Mouse (Mus musculus): Measurements from ENCODE around the gene Dtx3.

The Dtx3 gene

DNA sequence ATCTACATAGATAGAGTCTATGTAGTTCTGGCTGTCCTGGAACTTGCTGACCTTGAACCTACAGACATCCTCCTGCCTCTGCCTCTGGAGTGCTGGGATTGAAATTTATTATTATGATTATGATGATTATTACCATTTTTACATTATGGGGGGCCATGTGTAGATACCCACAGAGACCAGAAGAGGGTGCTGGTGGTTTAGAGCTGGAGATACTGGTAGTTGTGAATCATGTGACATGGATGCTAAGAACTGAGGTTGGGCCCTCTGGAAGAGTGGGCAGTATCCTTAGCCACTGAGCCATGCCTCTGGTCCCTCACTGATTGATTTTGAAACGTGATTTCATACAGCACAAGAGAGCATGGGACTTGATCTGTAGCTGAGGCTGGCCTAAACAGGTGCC lies 9.1 kb downstream of the Dtx3 start:
- no peak for DNase-seq (ENCODE audit: low read depth, low spot score)

DNA sequence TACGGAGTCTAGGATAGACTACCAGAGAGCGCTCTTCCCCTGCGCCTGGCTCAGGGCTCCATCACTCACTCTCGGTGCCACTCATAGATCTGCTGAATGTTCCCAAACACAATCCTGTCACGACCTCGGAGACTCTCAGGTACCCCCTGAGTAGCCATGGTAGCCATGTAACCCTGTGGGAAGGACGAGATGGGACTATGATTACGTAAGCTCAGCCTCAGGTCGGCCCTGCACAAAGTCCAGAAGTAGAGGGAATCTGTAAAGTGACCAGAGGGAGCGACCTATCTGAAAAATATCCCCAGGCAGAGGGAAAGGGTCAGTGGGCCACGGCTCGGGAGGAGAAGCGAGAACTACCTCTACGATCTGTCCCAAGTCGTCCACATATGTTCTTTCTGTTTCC lies 10.0 kb downstream of the Dtx3 start:
- no peak for DNase-seq (ENCODE audit: low read depth, low spot score)

DNA sequence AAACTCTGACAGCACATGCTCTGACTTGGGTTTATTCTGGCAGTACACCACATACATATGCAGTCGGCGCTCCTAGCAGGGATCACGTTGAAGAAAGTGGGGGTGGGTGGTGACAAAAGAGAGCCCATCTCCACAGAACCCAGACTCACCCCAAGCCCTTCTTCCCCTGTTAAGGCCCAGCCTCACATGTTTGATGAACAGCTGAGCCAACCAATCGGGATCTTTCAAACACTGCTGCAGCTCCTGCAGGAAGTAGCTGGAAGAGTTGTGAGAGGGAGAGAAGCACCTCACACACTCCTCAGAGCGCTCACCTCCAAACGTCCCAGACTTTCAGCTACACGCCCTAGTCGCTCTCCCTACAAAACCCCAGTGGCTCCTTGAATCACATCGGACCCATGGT lies 10.4 kb downstream of the Dtx3 start:
- DNase-seq (ENCODE audit: low read depth, low spot score), result no peak

DNA sequence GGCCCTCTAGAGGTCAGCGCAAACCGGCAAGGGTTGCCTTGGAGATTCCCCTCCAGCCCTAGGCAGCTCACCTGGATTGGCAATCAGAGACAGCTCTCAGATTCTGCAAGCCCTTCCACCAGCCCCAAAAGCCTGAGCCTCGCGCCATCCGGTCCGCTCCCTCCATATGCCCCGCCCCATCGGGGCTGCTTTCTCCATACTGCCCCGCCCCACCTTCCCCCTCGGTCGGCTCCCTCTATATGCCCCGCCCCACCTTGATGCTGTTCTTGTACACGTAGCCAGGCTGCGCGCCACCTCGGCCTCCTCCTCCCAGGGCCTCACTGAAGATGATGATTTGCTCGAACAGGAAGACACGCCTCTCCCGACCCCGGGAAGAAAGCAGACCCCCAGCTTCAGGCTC lies 11.8 kb downstream of the Dtx3 start:
- DNase-seq (ENCODE audit: low read depth, low spot score), result no peak

DNA sequence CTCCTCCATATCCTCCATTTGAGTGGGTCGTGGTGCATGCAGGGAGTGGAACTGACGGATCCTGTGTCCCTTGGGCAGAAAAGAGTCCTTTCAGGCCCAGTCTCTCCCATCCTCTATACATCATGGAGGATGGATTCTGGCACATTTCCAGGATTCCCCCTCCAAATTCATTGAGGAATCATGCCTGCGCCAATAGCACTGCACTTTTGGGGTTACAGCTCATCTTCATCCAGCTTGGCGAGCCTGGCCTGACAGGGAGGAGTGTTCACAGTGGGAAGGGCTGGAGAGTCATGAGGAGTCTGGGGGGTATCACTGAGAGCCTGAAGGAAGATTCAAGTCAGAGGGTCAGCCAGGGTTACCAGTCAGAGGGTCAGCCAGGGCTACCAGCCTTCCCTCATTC lies 12.9 kb downstream of the Dtx3 start:
- no peak for DNase-seq (ENCODE audit: low read depth, low spot score)

DNA sequence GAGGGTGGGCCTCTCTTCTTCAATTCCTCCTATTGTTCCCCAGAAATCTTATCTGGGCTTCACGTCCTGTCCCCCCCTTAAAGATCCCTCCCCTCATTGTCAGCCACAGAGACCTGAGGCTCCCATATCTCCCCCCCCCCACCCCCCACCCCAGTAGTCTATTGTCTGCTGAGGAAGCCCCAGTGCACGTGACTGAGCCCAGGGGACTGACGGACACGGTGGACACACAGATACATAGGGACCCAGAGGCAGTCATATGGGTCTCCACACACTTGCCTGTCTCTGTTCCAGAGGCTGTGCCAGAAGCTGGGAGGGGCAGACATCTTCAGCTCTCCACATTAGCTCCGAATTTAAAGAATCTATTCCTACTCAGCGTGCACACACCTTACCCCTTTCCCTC lies 14.0 kb downstream of the Dtx3 start:
- no peak for DNase-seq (ENCODE audit: low read depth, low spot score)

DNA sequence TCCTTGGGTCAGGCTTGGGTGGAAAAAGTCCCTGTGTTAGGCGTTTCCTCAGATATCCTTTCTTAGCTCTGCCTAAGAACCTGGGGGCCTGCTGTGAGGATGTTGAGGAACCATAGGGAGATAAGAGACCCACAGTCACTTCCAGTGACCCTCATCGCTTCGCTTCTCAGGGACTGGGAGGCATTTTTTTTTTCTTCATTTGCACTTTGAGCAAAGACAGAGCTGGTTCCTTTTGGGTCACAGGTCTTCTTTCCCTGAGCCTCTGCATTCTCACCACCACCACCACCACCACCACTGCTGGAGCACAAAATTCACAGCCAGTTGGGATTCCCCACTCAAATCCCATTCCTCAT lies 14.9 kb downstream of the Dtx3 start:
- no peak for DNase-seq (ENCODE audit: low read depth, low spot score)

DNA sequence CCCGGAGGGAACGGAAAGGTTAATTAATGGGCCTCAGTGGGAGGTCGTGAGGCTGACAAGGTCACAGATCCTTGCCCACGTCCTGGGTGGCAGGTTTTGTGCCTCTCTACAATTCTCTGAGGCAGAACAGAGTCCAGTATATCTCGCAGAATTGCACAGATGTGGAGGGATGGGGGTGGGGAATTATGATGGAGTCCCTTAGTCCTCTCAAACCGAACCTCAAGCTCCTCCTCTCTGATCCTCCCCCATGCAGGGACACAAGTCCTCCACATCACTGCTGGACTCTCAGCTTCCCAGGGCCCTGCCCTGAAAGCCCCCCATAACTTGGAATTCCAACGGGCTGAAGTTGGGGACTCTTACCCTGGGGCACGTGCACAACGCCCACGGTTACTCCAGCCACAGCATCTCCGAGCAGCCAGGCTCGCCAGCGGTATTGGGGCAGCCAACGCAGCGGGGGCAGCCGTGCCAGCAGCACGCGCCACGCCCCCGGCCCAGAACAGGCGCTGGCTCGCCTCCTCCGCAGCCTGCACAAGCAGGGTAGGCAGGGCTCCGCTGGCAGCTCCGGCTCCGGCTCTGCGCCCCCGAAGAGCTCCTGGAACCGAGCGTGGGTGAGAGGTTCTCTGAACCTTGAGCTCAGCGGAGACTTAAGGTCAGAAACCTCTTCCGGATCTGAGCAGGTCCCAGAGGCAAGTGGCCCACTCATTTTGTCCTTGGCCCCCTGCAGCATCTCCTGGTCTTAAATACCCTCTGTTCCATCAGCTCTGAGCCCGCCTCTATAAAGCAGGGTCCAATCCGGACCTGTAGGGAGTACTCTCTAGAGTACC lies 15.4 kb downstream of the Dtx3 start, which contains the start of gene Slc26a10:
Gene Slc26a10 (minus strand): TSS at position 775 of the 824 bp plus-strand sequence.
- DNase-seq (ENCODE audit: low read depth, low spot score), result no peak

DNA sequence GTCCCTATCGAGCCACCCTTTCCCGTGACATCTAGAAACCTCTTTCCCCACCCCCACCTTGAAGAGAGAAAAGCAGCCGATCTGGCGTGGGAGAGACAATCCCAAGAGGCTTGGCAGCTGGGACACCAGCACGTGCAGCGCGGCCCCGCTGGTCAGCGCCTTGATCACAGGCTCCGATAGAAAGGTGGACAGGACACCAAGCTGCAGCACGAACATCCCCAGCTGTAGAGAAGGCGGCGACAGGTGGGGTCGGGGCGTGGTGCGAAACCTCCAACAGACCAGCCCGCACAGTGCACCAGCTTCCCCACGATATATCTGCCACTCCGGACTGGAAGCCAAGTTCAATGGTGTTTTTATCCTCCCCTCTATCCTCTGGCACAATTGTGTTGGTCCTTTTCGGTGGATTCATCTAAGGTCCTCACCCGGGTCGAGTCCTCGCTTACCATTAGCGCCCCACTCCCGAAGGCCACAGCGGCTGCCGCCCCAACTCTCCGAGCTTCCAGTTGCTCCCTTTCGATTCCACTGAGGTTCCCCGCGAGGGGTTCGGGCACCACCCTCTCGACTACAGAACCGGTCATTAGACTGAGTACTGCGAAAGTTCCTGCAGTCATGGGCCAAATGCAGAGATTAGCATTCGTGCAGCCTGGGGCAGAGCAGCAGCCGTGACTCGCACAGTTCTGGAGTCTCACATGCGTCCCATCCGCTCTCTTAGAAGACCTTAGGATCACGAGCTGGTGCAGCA lies 17.1 kb downstream of the Dtx3 start:
- no peak for DNase-seq (ENCODE audit: low read depth, low spot score)

DNA sequence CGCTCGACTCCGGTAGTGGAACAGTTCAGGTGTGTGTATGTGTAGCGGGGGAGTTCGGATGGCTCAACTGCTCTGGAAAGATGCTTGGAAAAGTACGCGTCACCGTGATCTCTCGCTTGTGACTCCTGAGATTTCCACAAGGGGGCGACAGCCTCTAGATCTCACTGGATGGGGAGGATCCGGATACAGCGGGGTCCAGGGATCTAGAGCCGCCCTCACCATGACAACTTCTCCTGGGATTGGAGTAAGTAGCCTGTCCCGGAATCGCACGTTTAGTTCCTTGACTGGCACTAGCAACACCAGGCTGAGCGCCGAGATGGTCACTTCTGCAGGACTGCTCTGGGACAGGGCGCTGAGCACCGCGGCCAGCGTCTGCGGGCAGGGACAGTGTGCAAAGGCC lies 17.8 kb downstream of the Dtx3 start:
- DNase-seq (ENCODE audit: low read depth, low spot score), result no peak

DNA sequence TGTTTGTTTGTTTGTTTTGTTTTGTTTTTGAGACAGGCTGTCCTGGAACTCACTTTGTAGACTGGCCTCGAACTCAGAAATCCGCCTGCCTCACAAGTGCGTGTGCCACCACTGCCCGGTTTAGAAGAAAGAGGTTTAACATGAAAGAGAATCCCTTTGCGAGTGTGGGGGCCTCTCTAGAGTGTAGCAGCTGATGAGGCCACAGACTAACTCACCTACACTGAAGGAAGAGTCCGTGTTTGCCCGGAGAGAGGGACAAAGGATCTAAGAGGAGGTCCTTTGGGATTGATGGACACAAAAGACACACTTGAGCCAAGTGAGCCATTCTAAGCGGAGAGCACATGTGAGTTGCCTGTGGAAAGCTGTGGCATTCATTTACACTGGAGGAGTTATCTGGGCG lies 18.3 kb downstream of the Dtx3 start:
- no peak for DNase-seq (ENCODE audit: low read depth, low spot score)

DNA sequence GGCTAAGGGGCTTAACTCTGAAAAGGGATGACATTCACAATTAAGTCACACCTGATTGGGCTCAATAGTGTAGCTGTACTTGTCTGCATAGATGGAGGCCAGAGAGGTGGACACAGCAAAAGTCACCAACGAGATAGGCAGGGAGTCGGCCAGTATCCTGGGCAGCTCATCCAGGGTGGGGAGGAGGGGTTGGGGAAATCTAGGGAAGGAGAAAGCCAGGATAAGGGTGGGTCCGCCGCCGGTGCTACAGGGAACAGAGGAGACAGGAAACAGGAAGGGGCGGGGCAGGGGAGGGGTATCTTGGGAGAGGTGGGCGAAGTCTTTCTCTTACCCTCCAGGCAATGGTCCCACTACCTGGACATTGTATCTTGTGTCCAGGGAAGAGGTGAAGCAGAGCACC lies 18.8 kb downstream of the Dtx3 start:
- no peak for DNase-seq (ENCODE audit: low read depth, low spot score)

DNA sequence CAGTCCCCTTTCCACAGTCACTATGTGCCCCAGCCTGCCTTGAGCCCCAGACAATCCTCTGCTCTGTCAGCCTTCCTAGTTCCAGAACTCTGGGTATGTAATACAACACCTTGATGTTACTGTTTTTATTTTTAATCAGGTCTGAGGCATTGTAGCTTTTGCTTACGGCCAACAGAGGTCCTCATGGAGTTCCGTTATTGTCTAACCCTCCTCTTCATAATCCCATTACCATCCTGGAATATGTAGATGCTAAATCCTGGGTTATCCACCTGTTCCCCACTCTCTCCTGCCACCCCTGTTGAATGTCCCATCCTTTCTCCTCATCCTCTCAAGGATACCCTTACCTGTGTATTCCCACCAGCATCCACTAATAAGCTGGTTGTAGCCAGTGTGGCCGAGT lies 19.3 kb downstream of the Dtx3 start:
- DNase-seq (ENCODE audit: low read depth, low spot score), result no peak

DNA sequence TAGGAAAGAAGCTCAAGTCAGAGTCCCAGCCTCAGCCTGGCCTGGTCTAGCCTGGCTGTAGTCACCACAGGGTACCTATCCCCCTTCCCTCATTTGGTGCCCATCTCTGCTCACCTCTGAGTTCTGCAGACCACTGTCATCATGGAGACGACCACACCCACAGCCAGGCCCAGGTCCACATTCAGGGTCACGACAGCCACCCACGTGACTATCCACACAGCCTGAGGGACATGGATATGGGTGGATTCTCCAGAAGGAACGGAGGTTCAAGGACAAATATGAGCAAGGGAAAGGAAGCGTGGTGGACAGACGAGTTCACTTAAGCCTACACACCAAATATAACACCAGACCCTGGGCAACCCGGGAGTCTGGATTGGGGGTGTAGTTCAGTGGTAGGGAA lies 21.4 kb downstream of the Dtx3 start:
- DNase-seq (ENCODE audit: low read depth, low spot score), result no peak

DNA sequence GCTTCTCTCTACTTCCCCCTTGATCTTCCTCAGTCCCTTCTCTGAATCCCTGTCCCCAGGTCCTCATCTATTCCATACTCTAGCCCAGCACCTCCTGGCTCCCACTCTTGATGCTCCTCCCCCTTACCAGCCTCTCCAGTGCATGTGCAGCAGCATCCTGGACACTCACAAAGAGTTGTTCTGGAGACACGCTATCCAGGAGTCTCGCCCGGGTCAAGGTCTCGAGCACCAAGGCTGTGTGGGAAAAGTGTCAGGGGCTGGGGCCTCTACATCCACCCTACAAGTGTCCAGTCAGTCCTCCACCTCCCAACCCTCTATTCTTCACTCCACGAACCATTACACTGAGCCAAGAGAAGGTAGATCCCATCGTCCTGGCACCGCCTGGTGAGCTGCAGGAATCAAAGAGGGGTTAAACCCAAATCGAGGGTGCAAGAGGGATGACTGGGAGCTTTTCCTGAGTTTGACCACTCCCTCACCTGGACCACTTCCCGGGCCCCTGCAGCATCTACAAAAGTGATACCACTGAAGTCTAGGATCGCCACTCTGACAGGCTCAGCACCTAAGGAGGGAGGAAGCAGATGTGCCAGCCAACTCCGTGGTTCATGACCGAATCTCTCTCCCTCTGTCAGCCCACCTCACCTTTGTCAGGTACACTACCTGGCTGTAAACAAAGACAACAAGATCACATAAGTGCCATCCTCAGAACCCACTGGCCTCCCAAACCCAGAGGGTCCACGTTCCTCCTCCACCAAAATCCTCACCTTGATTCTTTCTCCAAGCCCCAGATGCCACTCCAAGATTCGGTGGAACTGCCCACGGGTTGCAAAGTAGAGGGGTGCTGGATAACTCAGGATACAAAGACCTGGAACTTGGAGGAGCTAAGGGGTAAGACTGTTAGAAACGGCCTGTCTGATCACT lies 22.1 kb downstream of the Dtx3 start:
- DNase-seq (ENCODE audit: low read depth, low spot score), result no peak

DNA sequence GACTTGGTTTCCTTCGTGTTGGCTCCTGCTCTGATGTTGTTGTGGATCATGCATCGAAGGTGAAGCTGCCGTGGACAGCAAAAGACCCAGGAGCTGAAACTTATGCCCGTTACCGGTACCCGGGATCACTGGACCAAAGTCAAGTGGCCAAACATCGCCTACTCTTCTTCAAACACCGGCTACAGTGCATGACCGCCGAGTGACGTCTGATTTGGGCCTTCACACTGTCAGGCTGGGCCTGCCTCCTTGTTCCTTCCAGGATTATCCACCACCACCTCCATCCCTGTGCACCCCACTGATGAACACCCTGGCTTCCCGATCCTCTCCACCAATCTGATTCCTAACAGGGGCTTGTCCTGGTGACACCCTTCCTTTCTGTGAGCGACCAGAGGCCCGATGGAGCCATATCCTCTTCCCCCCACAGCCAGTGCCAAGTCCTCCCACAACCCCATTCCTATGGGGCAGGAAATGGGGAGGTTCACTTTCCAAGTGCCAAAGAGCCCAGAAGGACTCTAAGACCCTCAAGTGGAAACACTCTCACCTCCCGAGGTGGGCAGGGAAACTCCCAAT lies 23.8 kb downstream of the Dtx3 start:
- DNase-seq (ENCODE audit: low read depth, low spot score), result no peak

DNA sequence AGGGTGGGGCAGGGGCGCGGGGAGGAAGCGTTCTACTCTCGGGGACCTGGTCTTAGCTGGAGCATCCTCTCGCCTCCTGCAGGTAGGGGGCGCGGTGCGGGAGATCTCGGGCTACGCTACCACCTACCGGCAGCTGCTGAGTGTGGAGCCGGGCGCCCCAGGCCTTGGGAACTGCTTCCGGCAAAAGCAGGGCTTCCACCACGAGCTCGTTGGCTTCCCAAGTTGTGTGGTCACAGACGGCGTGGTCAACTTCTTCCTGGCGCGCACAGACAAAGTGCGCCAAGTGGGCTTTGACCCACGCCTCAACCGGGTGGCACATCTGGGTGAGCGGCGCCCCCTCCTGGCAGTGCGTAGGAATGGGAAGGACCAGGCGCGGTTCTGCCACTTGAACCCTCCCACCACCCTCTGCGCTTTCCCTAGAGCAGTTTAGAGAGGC lies 24.7 kb downstream of the Dtx3 start:
- no peak for DNase-seq (ENCODE audit: low read depth, low spot score)

DNA sequence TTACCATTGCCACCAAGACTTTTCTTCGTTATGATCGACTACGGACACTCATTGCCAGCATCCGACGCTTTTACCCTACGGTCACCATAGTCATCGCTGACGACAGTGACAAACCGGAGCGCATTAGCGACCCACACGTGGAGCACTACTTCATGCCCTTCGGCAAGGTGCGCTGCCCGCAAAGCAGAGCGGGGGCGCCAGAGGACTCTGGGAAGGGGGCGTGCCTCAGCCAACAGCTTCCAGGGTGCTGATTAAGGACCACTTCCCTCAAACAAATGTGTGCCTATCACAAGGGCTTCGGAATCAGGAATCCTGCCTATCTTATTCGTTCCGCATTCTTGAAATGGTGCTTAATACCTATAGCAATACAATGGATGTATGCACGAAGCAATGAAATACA lies 25.5 kb downstream of the Dtx3 start:
- DNase-seq (ENCODE audit: low read depth, low spot score), result no peak

DNA sequence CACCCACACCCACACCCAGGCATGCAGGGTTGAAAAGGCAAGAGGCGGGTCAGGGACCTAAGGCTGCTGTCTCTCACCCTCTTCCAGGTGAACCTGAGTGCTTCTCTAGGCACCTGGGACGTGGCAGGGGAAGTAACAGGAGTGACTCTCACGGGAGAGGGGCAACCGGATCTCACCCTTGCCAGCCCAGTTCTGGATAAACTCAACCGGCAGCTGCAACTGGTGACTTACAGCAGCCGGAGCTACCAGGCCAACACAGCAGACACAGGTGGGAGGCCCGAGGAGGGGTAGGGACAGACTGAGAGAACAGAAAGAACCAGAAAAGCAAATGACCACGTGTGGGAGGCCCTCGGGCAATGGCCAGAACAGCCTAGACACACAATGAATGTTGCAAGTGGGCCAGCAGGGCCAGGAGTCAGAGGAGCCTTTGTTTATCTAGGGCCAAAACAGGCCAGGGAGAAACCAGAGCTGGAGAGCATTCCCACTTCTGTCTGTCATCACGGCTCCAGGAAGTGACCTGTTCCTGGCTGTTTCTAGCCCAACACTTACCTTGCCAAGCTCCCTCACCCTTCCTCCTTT lies 27.8 kb downstream of the Dtx3 start:
- no peak for DNase-seq (ENCODE audit: low read depth, low spot score)

DNA sequence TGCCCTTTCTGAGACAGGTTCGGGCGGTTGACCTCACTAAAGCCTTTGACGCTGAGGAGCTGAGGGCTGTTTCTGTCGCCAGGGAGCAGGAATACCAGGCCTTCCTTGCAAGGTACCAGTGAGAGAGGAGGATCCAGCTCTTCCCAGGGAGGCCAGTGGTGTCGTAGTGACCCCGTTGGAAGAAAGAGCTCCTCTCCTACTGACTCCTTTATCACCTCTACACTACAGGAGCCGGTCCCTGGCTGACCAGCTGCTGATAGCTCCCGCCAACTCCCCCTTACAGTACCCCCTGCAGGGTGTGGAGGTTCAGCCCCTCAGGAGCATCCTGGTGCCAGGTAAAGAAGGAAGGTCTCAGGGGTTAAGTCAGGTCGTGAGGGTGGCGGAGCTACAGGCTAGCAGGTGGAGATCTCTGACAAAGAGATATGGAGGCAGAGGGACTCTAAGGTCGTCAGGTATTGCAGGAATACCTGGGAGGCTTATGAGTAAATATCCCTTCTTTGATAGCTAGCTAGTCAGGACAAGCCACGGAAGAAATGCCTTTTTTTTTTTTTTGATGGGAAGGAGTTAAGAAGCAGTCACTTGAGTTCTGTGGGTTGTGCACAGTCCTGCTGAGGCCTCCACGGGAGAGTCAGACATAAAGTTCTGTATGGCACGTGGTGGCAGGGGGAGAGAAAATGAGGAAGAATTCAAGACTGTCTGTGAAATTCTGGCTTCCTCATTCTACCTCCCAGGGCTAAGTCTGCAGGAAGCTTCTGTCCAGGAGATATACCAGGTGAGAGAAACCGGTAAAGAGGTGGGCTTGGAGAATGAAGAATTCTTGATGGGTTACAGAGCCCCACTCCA lies 28.5 kb downstream of the Dtx3 start:
- no peak for DNase-seq (ENCODE audit: low read depth, low spot score)

DNA sequence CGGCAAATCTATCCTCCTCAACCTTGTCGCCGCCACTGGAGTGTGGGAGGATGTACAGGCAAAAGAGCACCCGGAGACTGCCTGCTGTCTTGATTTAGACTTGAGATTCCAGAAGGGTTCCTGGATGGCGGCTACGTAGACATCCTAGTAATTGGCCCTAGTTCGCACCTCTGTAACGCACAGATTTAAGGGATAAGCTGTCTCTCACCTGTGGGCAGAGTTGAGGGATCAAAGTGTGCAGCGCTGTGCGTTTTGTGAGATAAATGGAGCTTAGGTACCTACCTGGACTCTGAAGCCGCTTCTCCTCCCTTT lies 29.2 kb downstream of the Dtx3 start:
- DNase-seq (ENCODE audit: low read depth, low spot score), result no peak

Measured in embryo, embryonic 11.5 days (tissue).